In genomic region chr10:92471111-92471510, GRCm38 (mm10) we compare ENCODE assay signal across 17 mouse cellular contexts.
"Had no signal": no experiment of that assay in that cellular context is flagged by ENCODE, and none has a peak within 500 bp of the region (broad histone marks: within the 10 kb centered on the region; RNA-seq: fewer than 3 reads in every experiment).

No protein-coding gene starts in this region.

- H3K4me3 ChIP-seq: lung, embryonic 15.5 days; megakaryocyte, embryonic 14.5 days; midbrain, embryonic 13.5 days; midbrain, embryonic 15.5 days; neural tube, embryonic 12.5 days; stomach, embryonic 15.5 days had no signal

- H3K27ac ChIP-seq: lung, embryonic 15.5 days; macrophage; midbrain, embryonic 13.5 days; midbrain, embryonic 15.5 days; neural tube, embryonic 12.5 days; stomach, embryonic 15.5 days; stomach, postnatal 0 days had no signal

- H3K27me3 ChIP-seq: lung, embryonic 15.5 days; megakaryocyte, embryonic 14.5 days; midbrain, embryonic 13.5 days; midbrain, embryonic 15.5 days; neural tube, embryonic 12.5 days; stomach, embryonic 15.5 days had no signal

- ATAC-seq: lung, postnatal 0 days; midbrain, embryonic 13.5 days; midbrain, embryonic 15.5 days had no signal

- DNase-seq: lung, adult 2 months; lung, postnatal 14 days; lung, postnatal 36 days; right cerebral cortex, postnatal 14 days; thymus, adult 2 months; thymus, postnatal 25 days; thymus, postnatal 4 days had no signal

- H3K4me2 ChIP-seq: lung, embryonic 15.5 days; midbrain, embryonic 11.5 days; midbrain, embryonic 13.5 days; midbrain, embryonic 15.5 days; neural tube, embryonic 12.5 days; stomach, embryonic 15.5 days had no signal

- H3K9ac ChIP-seq: lung, embryonic 15.5 days; midbrain, embryonic 13.5 days; midbrain, embryonic 15.5 days; neural tube, embryonic 12.5 days; stomach, embryonic 15.5 days had no signal

- H3K36me3 ChIP-seq: lung, embryonic 15.5 days; midbrain, embryonic 13.5 days; midbrain, embryonic 15.5 days; neural tube, embryonic 12.5 days; stomach, embryonic 15.5 days had no signal

- H3K9me3 ChIP-seq: lung, embryonic 15.5 days; midbrain, embryonic 13.5 days; midbrain, embryonic 15.5 days; stomach, embryonic 15.5 days had no signal

- H3K4me1 ChIP-seq: lung, embryonic 15.5 days; megakaryocyte, embryonic 14.5 days; midbrain, embryonic 15.5 days; neural tube, embryonic 12.5 days; stomach, embryonic 15.5 days had no signal
